Mouse (Mus musculus): Measurements from ENCODE around the gene Kcnh4. TPM values are rescaled to one million over a fixed set of nuclear protein-coding genes. Genes with fewer than 3 reads are reported as not detected.

Gene Kcnh4
- total RNA-seq, 1 experiment = 0.45 TPM

DNA sequence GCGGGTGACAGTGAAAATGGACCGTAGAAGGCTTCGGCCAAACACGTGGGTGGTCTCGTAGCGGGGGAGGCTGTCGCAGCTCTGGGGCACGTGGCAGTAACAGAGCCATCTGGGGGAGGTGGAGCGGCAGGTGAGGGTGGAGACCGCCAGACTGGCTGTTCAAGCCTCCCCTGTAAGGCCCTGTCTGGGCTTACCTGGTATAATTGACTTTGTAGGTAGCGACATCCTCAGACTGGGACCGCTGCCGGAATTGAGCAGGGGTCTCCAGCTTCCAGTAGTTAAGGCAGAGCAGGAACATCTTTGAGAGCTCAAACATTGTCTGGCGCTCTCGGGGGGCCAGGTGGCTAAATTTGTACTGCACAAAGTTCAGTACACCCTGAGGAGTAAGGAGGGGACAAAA is 49.2 kb downstream of the Kcnh4 start:
- no peak for DNase-seq (ENCODE audit: low read depth, low spot score)
- no peaks in the 10 kb centered on the region for H3K9me3 ChIP-seq (ENCODE audit: control insufficient read depth, insufficient read depth, low read depth, low read length)
- in situ Hi-C loops (cut with MboI; ENCODE audit: low sequenced_read_pairs in 2 of 2, unreplicated experiment in 2 of 2) = no loop called here
- no peak overlapping the region for H3K27ac ChIP-seq (ENCODE audit: insufficient read depth, low read depth, low read length, poor library complexity, severe bottlenecking)
- H3K4me3 ChIP-seq (ENCODE audit: insufficient read depth in 1 of 2, low read depth in 1 of 2, low read length in 2 of 2, poor library complexity in 1 of 2, severe bottlenecking in 1 of 2) = no peak overlapping the region
- TF ChIP-seq MAFK (IDR thresholded peaks at IDR 0.05; ENCODE audit: insufficient read depth, low read depth, low read length) = no peak
- no peak for TF ChIP-seq HCFC1 (IDR thresholded peaks at IDR 0.05; ENCODE audit: borderline replicate concordance, insufficient read depth, low read length)
- TF ChIP-seq ZNF384 (IDR thresholded peaks at IDR 0.05; ENCODE audit: low read depth, low read length) = no peak
- TF ChIP-seq CHD2 (IDR thresholded peaks at IDR 0.05; ENCODE audit: low read depth, low read length) = no peak
- TF ChIP-seq ZC3H11A (IDR thresholded peaks at IDR 0.05; ENCODE audit: borderline replicate concordance, low read depth, low read length) = no peak
- H3K4me1 ChIP-seq (ENCODE audit: control insufficient read depth in 2 of 2, insufficient read depth in 2 of 2, low read length in 2 of 2, poor library complexity in 1 of 2) = peaks cover 2 to 12% of the 10 kb centered on the region in 2 experiments; a peak in 3 of 4 replicates
- H3K36me3 ChIP-seq (ENCODE audit: control insufficient read depth, insufficient read depth, low read length, poor library complexity, severe bottlenecking) = peaks cover 52% of the 10 kb centered on the region
- no peak overlapping the region for H3K9ac ChIP-seq (ENCODE audit: insufficient read depth, low read depth, low read length, poor library complexity, severe bottlenecking)

DNA sequence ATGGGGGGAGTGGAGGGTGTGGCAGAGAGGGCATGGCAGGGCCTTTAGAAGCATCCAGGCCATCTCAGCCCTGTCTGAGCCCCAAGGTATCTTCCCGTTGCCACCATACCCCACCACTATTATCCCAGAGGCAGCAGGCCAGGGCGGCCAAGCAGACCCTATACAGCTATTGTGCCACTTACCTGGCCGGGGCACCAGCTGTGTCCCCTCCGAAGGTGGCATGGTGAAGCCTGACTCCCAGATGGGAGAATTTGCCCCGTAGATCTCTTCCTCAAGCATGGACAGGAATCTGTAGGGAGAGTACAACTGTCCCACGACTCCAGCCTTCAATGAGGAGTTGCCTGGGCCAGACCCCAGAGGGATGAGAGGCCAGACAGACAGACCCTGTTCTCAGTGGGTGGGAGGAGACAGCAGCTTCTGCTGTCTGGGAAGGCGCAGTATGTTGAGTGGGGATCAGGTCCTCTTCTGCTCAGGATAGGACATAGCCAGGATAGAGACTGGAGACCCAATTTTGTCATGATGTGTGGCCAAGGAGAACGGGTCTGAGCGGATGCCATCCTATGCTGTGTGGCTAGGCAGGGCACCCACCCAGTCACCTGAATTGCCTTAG is 50.4 kb downstream of the Kcnh4 start:
- no peak overlapping the region for H3K4me3 ChIP-seq (ENCODE audit: insufficient read depth in 1 of 2, low read depth in 1 of 2, low read length in 2 of 2, poor library complexity in 1 of 2, severe bottlenecking in 1 of 2)
- H3K9me3 ChIP-seq (ENCODE audit: control insufficient read depth, insufficient read depth, low read depth, low read length) = no peaks in the 10 kb centered on the region
- DNase-seq (ENCODE audit: low read depth, low spot score) = no peak
- H3K9ac ChIP-seq (ENCODE audit: insufficient read depth, low read depth, low read length, poor library complexity, severe bottlenecking) = no peak overlapping the region
- in situ Hi-C loops (cut with MboI; ENCODE audit: low sequenced_read_pairs in 2 of 2, unreplicated experiment in 2 of 2) = no loop called here
- TF ChIP-seq HCFC1 (IDR thresholded peaks at IDR 0.05; ENCODE audit: borderline replicate concordance, insufficient read depth, low read length) (no peak), MAFK (IDR thresholded peaks at IDR 0.05; ENCODE audit: insufficient read depth, low read depth, low read length) (no peak), CHD2 (IDR thresholded peaks at IDR 0.05; ENCODE audit: low read depth, low read length) (no peak), ZC3H11A (IDR thresholded peaks at IDR 0.05; ENCODE audit: borderline replicate concordance, low read depth, low read length) (no peak), ZNF384 (IDR thresholded peaks at IDR 0.05; ENCODE audit: low read depth, low read length) (no peak)
- no peak overlapping the region for H3K27ac ChIP-seq (ENCODE audit: insufficient read depth, low read depth, low read length, poor library complexity, severe bottlenecking)
- peaks cover 58% of the 10 kb centered on the region for H3K36me3 ChIP-seq (ENCODE audit: control insufficient read depth, insufficient read depth, low read length, poor library complexity, severe bottlenecking)
- peaks cover under 1 to 12% of the 10 kb centered on the region in 2 experiments; a peak in 3 of 4 replicates for H3K4me1 ChIP-seq (ENCODE audit: control insufficient read depth in 2 of 2, insufficient read depth in 2 of 2, low read length in 2 of 2, poor library complexity in 1 of 2)

GRCm38 (mm10) chr11:100705095-100705747 is 54.5 kb downstream of the Kcnh4 start:
- peaks cover 2 to 14% of the 10 kb centered on the region in 2 experiments; a peak in 2 of 4 replicates for H3K4me1 ChIP-seq (ENCODE audit: control insufficient read depth in 2 of 2, insufficient read depth in 2 of 2, low read length in 2 of 2, poor library complexity in 1 of 2)
- no peaks in the 10 kb centered on the region for H3K9me3 ChIP-seq (ENCODE audit: control insufficient read depth, insufficient read depth, low read depth, low read length)
- TF ChIP-seq ZC3H11A (IDR thresholded peaks at IDR 0.05; ENCODE audit: borderline replicate concordance, low read depth, low read length) (no peak), MAFK (IDR thresholded peaks at IDR 0.05; ENCODE audit: insufficient read depth, low read depth, low read length) (no peak), ZNF384 (IDR thresholded peaks at IDR 0.05; ENCODE audit: low read depth, low read length) (no peak), HCFC1 (IDR thresholded peaks at IDR 0.05; ENCODE audit: borderline replicate concordance, insufficient read depth, low read length) (no peak), CHD2 (IDR thresholded peaks at IDR 0.05; ENCODE audit: low read depth, low read length) (no peak)
- DNase-seq (ENCODE audit: low read depth, low spot score) = no peak
- no peak overlapping the region for H3K9ac ChIP-seq (ENCODE audit: insufficient read depth, low read depth, low read length, poor library complexity, severe bottlenecking)
- peaks cover 53% of the 10 kb centered on the region for H3K36me3 ChIP-seq (ENCODE audit: control insufficient read depth, insufficient read depth, low read length, poor library complexity, severe bottlenecking)
- no peak overlapping the region for H3K4me3 ChIP-seq (ENCODE audit: insufficient read depth in 1 of 2, low read depth in 1 of 2, low read length in 2 of 2, poor library complexity in 1 of 2, severe bottlenecking in 1 of 2)
- no peak overlapping the region for H3K27ac ChIP-seq (ENCODE audit: insufficient read depth, low read depth, low read length, poor library complexity, severe bottlenecking)
- in situ Hi-C loops (cut with MboI; ENCODE audit: low sequenced_read_pairs in 2 of 2, unreplicated experiment in 2 of 2) = no loop called here

GRCm38 (mm10) chr11:100703851-100704531 is 55.8 kb downstream of the Kcnh4 start, which contains the start of gene Dhx58:
Dhx58 (minus strand) TSS chr11:100704271.
- Histone ChIP-seq H3K27ac (ENCODE audit: insufficient read depth, low read depth, low read length, poor library complexity, severe bottlenecking) (no peak within 1 kb of the TSS), H3K9me3 (ENCODE audit: control insufficient read depth, insufficient read depth, low read depth, low read length) (no peaks in the 10 kb centered on the region), H3K36me3 (ENCODE audit: control insufficient read depth, insufficient read depth, low read length, poor library complexity, severe bottlenecking) (peaks cover 43% of the 10 kb centered on the region), H3K4me3 (ENCODE audit: insufficient read depth in 1 of 2, low read depth in 1 of 2, low read length in 2 of 2, poor library complexity in 1 of 2, severe bottlenecking in 1 of 2) (no peak within 1 kb of the TSS), H3K9ac (ENCODE audit: insufficient read depth, low read depth, low read length, poor library complexity, severe bottlenecking) (no peak within 1 kb of the TSS), H3K4me1 (ENCODE audit: control insufficient read depth in 2 of 2, insufficient read depth in 2 of 2, low read length in 2 of 2, poor library complexity in 1 of 2) (peaks cover 2 to 14% of the 10 kb centered on the region in 2 experiments; a peak in 1 of 4 replicates)
- in situ Hi-C loops (cut with MboI; ENCODE audit: low sequenced_read_pairs in 2 of 2, unreplicated experiment in 2 of 2) = no loop called here
- DNase-seq (ENCODE audit: low read depth, low spot score) = no peak
- TF ChIP-seq ZNF384 (IDR thresholded peaks at IDR 0.05; ENCODE audit: low read depth, low read length) (peak; percentile 52; the same call in 1 of the 2 replicates), ZC3H11A (IDR thresholded peaks at IDR 0.05; ENCODE audit: borderline replicate concordance, low read depth, low read length) (no peak), MAFK (IDR thresholded peaks at IDR 0.05; ENCODE audit: insufficient read depth, low read depth, low read length) (no peak)

Measured in ES-E14 (cell line).